ENCODE assay signal across 11 mouse cellular contexts in genomic region chr5:116021552-116021951, GRCm38 (mm10). TPM values are rescaled to one million over a fixed set of nuclear protein-coding genes. Genes with fewer than 3 reads are reported as not detected.
DNase-seq lines count a peak whose midpoint lies in the region; ATAC-seq and TF ChIP-seq lines count a peak whose summit lies in the region.
"Had no signal": no experiment of that assay in that cellular context is flagged by ENCODE, and none has a peak within 500 bp of the region (broad histone marks: within the 10 kb centered on the region; RNA-seq: fewer than 3 reads in every experiment).

No protein-coding gene starts in this region.

- H3K4me1 ChIP-seq in intestine, postnatal 0 days (replicated peaks; ENCODE audit: control insufficient read depth, insufficient read depth, low read length), result peaks cover 4% of the 10 kb centered on the region
- H3K4me1 ChIP-seq in intestine, embryonic 16.5 days (ENCODE audit: control insufficient read depth, insufficient read depth, low read length), result peaks cover 22% of the 10 kb centered on the region
- H3K4me1 ChIP-seq in G1E (ENCODE audit: insufficient read depth, low read depth, low read length), result peaks cover 72% of the 10 kb centered on the region
- peaks cover 50% of the 10 kb centered on the region for H3K4me1 ChIP-seq in liver, postnatal 0 days (ENCODE audit: insufficient read depth)
- peaks cover 36% of the 10 kb centered on the region for H3K4me1 ChIP-seq in kidney, embryonic 16.5 days (ENCODE audit: insufficient read depth, low read length)

- TF ChIP-seq EP300 in liver, postnatal 0 days (IDR thresholded peaks at IDR 0.05; ENCODE audit: low read depth), result peak; percentile 94

- no peak overlapping the region for H3K27ac ChIP-seq in intestine, postnatal 0 days (ENCODE audit: low read depth, low read length)
- no peak overlapping the region for H3K27ac ChIP-seq in intestine, embryonic 16.5 days (ENCODE audit: low read length)
- H3K27ac ChIP-seq in liver, postnatal 0 days (ENCODE audit: low read depth), result peak overlapping the region; percentile 96
- H3K27ac ChIP-seq in kidney, embryonic 16.5 days (ENCODE audit: low read length), result no peak overlapping the region
- H3K27ac ChIP-seq: embryonic facial prominence, embryonic 13.5 days had no signal

- peaks cover 45% of the 10 kb centered on the region for H3K36me3 ChIP-seq in intestine, postnatal 0 days (ENCODE audit: control insufficient read depth, insufficient read depth)
- H3K36me3 ChIP-seq in intestine, embryonic 16.5 days (ENCODE audit: control insufficient read depth, insufficient read depth, low read length), result peaks cover 40% of the 10 kb centered on the region
- peaks cover 68% of the 10 kb centered on the region for H3K36me3 ChIP-seq in G1E (replicated peaks)
- H3K36me3 ChIP-seq in liver, postnatal 0 days (replicated peaks; ENCODE audit: insufficient read depth, low read length), result peaks cover 56% of the 10 kb centered on the region
- peaks cover 53% of the 10 kb centered on the region for H3K36me3 ChIP-seq in kidney, embryonic 16.5 days (ENCODE audit: insufficient read depth, low read length)

- peak; percentile 83 for DNase-seq in G1E (ENCODE audit: low spot score)
- DNase-seq in liver, postnatal 0 days, result peak; percentile 47
- no peak for DNase-seq in layer of hippocampus, adult 8-10 months (ENCODE audit: low spot score in 2 of 2)
- no peak for DNase-seq in left cerebral cortex, postnatal 14 days (ENCODE audit: low spot score in 2 of 2)
- DNase-seq: adrenal gland, postnatal 25 days; cerebellum, adult 8-10 months had no signal

- no peak overlapping the region for H3K4me3 ChIP-seq in intestine, postnatal 0 days (ENCODE audit: low read depth, low read length)
- no peak overlapping the region for H3K4me3 ChIP-seq in intestine, embryonic 16.5 days (ENCODE audit: low read length)
- peak overlapping the region; percentile 91 for H3K4me3 ChIP-seq in G1E (ENCODE audit: low read depth, low read length)
- peak overlapping the region; percentile 95 for H3K4me3 ChIP-seq in liver, postnatal 0 days (ENCODE audit: low read depth, low read length)
- H3K4me3 ChIP-seq in kidney, embryonic 16.5 days (ENCODE audit: low read length), result no peak overlapping the region

- peak overlapping the region; percentile 67 for H3K4me2 ChIP-seq in intestine, postnatal 0 days (replicated peaks; ENCODE audit: low read depth)
- no peak overlapping the region for H3K4me2 ChIP-seq in intestine, embryonic 16.5 days (ENCODE audit: low read depth, low read length)
- peak overlapping the region; percentile 78 for H3K4me2 ChIP-seq in liver, postnatal 0 days (ENCODE audit: low read depth, low read length)
- no peak overlapping the region for H3K4me2 ChIP-seq in kidney, embryonic 16.5 days (replicated peaks; ENCODE audit: low read depth, low read length)

- H3K9me3 ChIP-seq in intestine, postnatal 0 days (ENCODE audit: control insufficient read depth), result no peaks in the 10 kb centered on the region
- no peaks in the 10 kb centered on the region for H3K9me3 ChIP-seq in intestine, embryonic 16.5 days (ENCODE audit: control insufficient read depth, low read length)
- H3K9me3 ChIP-seq in G1E (replicated peaks), result no peaks in the 10 kb centered on the region
- H3K9me3 ChIP-seq in liver, postnatal 0 days (ENCODE audit: low read length), result no peaks in the 10 kb centered on the region
- no peaks in the 10 kb centered on the region for H3K9me3 ChIP-seq in kidney, embryonic 16.5 days (ENCODE audit: low read length)
- H3K9me3 ChIP-seq: embryonic facial prominence, embryonic 13.5 days had no signal

- H3K9ac ChIP-seq in intestine, postnatal 0 days (ENCODE audit: low read depth, low read length), result no peak overlapping the region
- H3K9ac ChIP-seq in intestine, embryonic 16.5 days (ENCODE audit: low read depth, low read length), result no peak overlapping the region
- H3K9ac ChIP-seq in liver, postnatal 0 days (replicated peaks), result peak overlapping the region; percentile 92
- H3K9ac ChIP-seq in kidney, embryonic 16.5 days (replicated peaks; ENCODE audit: low read length), result no peak overlapping the region
- H3K9ac ChIP-seq: embryonic facial prominence, embryonic 13.5 days had no signal

- 77% methylated on average over 14 of the region's 14 CpGs for WGBS in intestine, postnatal 0 days
- WGBS in intestine, embryonic 16.5 days, result 86% methylated on average over 14 of the region's 14 CpGs
- WGBS in liver, postnatal 0 days (ENCODE audit: insufficient replicate concordance), result 56% methylated on average over 14 of the region's 14 CpGs
- WGBS in kidney, embryonic 16.5 days, result 87% methylated on average over 14 of the region's 14 CpGs

- TF ChIP-seq CTCF in intestine, postnatal 0 days (IDR thresholded peaks at IDR 0.05; ENCODE audit: low read depth), result no peak
- no peak for TF ChIP-seq CTCF in G1E (IDR thresholded peaks at IDR 0.05; ENCODE audit: low read depth, low read length)
- no peak for TF ChIP-seq CTCF in liver, postnatal 0 days (IDR thresholded peaks at IDR 0.05; ENCODE audit: low read depth)

- intact Hi-C loops in left cerebral cortex, postnatal 14 days (cut with DNase I), result no loop called here

- H3K27me3 ChIP-seq in intestine, postnatal 0 days (replicated peaks; ENCODE audit: control insufficient read depth, insufficient read depth, low read length), result no peaks in the 10 kb centered on the region
- no peaks in the 10 kb centered on the region for H3K27me3 ChIP-seq in intestine, embryonic 16.5 days (replicated peaks; ENCODE audit: control insufficient read depth, insufficient read depth, low read length)
- no peaks in the 10 kb centered on the region for H3K27me3 ChIP-seq in G1E (ENCODE audit: insufficient read depth, low read length)
- no peaks in the 10 kb centered on the region for H3K27me3 ChIP-seq in liver, postnatal 0 days (ENCODE audit: insufficient read depth, low read length)
- no peaks in the 10 kb centered on the region for H3K27me3 ChIP-seq in kidney, embryonic 16.5 days (ENCODE audit: insufficient read depth, low read length)
- H3K27me3 ChIP-seq: embryonic facial prominence, embryonic 13.5 days had no signal

- ATAC-seq in intestine, postnatal 0 days, result no peak
- ATAC-seq in intestine, embryonic 16.5 days, result no peak
- ATAC-seq in G1E (ENCODE audit: extremely low read depth, insufficient number of reproducible peaks, low FRiP score, poor library complexity, severe bottlenecking), result peak; percentile 51
- ATAC-seq in erythroid progenitor cell, adult 5-6 weeks (replicated peaks; ENCODE audit: low FRiP score, poor library complexity, severe bottlenecking), result peak; percentile 55
- ATAC-seq in liver, postnatal 0 days, result peak; percentile 49
- ATAC-seq in kidney, embryonic 16.5 days (ENCODE audit: low FRiP score, low TSS enrichment), result no peak

RNA-seq across cellular contexts. Expression of gene Prkab1, which starts 2.8 kb away (rescaled TPM):
- polyA plus RNA-seq in intestine, postnatal 0 days (2015; fragmentation: Nextera tagmentation; extraction: Ambion mirVana), result 77.8 and 80.6 TPM in 2 replicates
- 74.8 and 83.1 TPM in 2 replicates for polyA plus RNA-seq in intestine, embryonic 16.5 days (2015; fragmentation: Nextera tagmentation; extraction: Ambion mirVana)
- total RNA-seq in G1E (2014; fragmentation: Nextera tagmentation), result 344 and 374 TPM in 2 replicates
- total RNA-seq in G1E (2017), result 221 and 232 TPM in 2 replicates
- polyA plus RNA-seq in G1E (2012), result 454 and 477 TPM in 2 replicates
- 152 and 176 TPM in 2 replicates for total RNA-seq in erythroid progenitor cell, adult 5-6 weeks (2015; ENCODE audit: low replicate concordance)
- 73.6 and 102 TPM in 2 replicates for total RNA-seq in erythroid progenitor cell, adult 5-6 weeks (2017; ENCODE audit: low replicate concordance)
- polyA plus RNA-seq in liver, postnatal 0 days (2015; fragmentation: Nextera tagmentation; extraction: Ambion mirVana), result 51.6 and 51.8 TPM in 2 replicates
- total RNA-seq in layer of hippocampus, adult 8-10 months (2022), result 10 to 100 TPM; 20.9 to 27.1 (median 22.6) TPM
- 10 to 100 TPM; 25.6 to 26.2 TPM for total RNA-seq in left cerebral cortex, postnatal 14 days (2021)
- 83.5 and 92.1 TPM in 2 replicates for polyA plus RNA-seq in kidney, embryonic 16.5 days (2015; fragmentation: Nextera tagmentation; extraction: Ambion mirVana)

Comparison
In these comparisons a context has a peak if more than half of its experiments do, and no peak if none do; other contexts are left out.
1. H3K4me2 ChIP-seq: peak in intestine, postnatal 0 days (single experiment) and liver, postnatal 0 days (single experiment); none in intestine, embryonic 16.5 days (single experiment) and kidney, embryonic 16.5 days (single experiment).
2. ATAC-seq: peak in G1E (single experiment), erythroid progenitor cell, adult 5-6 weeks (single experiment) and liver, postnatal 0 days (single experiment); none in intestine, postnatal 0 days (single experiment), intestine, embryonic 16.5 days (single experiment) and kidney, embryonic 16.5 days (single experiment).
3. H3K4me3 ChIP-seq: peak in G1E (single experiment) and liver, postnatal 0 days (single experiment); none in intestine, postnatal 0 days (single experiment), intestine, embryonic 16.5 days (single experiment) and kidney, embryonic 16.5 days (single experiment).
4. DNase-seq: peak in G1E (single experiment) and liver, postnatal 0 days (single experiment); none in layer of hippocampus, adult 8-10 months (0 of 2) and left cerebral cortex, postnatal 14 days (0 of 2).